Mouse (Mus musculus) liver, embryonic 18 days (tissue): ENCODE results near the gene Olfr1181. TPM values are rescaled to one million over a fixed set of nuclear protein-coding genes. Genes with fewer than 3 reads are reported as not detected.

Experiments
- polyA plus RNA-seq: library from polyadenylated mRNA; depleted of rRNA; stranded (reverse); fragments of >200 nt; gene quantifications from 2 replicates; pipeline ENCODE4 v1.2.3, GENCODE M21; 2012; rRNA removed

Gene Olfr1181
- polyA plus RNA-seq = not detected in 2 replicates

DNA sequence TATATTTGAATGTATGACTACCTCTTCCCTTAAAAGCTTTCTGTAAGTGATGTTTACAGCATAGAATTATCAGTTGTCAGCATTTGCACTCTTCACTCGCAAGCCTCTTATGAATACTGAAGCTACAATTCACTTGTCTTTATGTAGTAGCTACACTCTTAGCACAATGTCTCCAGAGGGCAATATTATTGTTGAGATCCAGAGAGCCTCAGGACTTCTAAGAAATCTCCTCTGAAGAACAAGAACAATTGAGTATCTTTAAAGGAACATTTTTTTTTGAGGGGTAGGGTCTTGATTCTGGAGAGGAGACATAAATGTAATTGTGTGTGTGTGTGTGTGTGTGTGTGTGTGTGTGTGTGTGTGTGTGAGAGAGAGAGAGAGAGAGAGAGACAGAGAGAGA is at the start of gene Olfr1181:
TSS of gene Olfr1181 (minus strand) at position 101 of the 400 bp plus-strand sequence.

GRCm38 (mm10) chr2:88454567-88454966 is 28.6 kb upstream of the Olfr1181 start, which contains the start of gene Olfr1183:
Gene Olfr1183 (plus strand): TSS chr2:88454867.

DNA sequence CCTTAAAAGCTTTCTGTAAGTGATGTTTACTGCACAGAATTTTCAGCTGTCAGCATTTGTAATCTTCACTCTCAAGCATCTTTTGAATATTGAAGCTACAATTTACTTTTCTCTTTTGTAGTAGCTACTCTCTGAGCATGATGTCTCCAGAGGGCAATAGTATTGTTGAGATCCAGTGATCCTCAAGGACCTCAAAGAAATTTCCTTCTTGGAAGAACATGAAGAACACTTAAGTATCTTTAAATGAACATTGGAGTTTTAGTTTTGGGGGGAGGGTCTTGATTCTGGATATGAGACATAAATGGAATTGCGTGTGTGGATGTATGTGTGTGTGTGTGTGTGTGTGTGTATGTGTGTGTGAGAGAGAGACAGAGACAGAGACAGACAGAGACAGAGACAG is 23.1 kb upstream of the Olfr1181 start, which contains the start of gene Gm13757:
TSS of gene Gm13757 (minus strand) at position 101 of the 400 bp plus-strand sequence.

DNA sequence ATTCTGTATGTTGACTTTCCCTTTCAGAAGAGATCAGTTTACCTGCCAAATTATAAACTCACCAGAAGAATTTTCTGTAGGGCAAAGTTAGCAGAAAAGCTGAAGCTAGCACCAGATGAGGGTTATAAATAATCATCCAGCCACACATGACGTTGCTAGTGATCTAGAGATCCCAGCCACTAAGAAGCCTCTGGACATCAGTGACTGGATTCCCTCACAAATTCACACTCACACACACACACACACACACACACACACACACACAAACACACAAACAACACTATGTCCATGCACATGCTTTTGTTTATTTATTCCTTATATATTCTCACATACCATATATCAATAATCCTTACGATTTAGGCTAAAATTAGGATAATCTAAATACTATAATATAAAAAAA is 6.9 kb downstream of the Olfr1181 start, which contains the start of gene Olfr1180:
TSS of gene Olfr1180 (minus strand) at position 101 of the 400 bp plus-strand sequence.

DNA sequence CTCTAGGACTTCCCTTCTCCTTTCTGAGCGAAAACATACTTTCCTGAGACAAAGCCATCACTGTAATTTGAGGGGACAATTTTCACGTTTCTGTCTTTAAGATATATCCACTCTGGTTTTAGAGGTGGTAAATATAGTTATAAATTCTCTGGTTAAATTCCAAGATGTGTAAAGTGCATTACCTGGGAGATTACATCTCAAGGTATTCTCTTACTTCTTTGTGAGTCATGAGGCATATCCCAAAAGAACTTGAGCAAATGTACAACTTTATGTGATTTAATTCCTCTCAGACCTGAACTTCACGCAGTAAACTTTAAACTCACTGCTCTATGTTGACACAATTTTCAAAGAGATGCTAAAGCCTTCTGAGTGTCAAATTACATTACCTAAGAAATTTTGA is 19.6 kb downstream of the Olfr1181 start, which contains the start of gene Olfr1179:
TSS of gene Olfr1179 (minus strand) at position 101 of the 400 bp plus-strand sequence.

GRCm38 (mm10) chr2:88386762-88387161 is 39.2 kb downstream of the Olfr1181 start, which contains the start of gene Olfr1178:
Gene Olfr1178 (plus strand): TSS chr2:88387062.

Other genes with a start within 250 kb of the Olfr1181 start
- gene Olfr1168, start 244.3 kb downstream of the Olfr1181 start, polyA plus RNA-seq = not detected in 2 replicates
- not detected in 2 replicates for gene Olfr1170, start 197.8 kb downstream of the Olfr1181 start, polyA plus RNA-seq
- gene Olfr1173, start 146.3 kb downstream of the Olfr1181 start, polyA plus RNA-seq = not detected in 2 replicates
- gene Olfr1174-ps, start 111.0 kb downstream of the Olfr1181 start, polyA plus RNA-seq = not detected in 2 replicates
- not detected in 2 replicates for gene Olfr1175-ps, start 99.0 kb downstream of the Olfr1181 start, polyA plus RNA-seq
- not detected in 2 replicates for gene Olfr1176, start 89.5 kb downstream of the Olfr1181 start, polyA plus RNA-seq
- gene Olfr1177-ps, start 79.7 kb downstream of the Olfr1181 start, polyA plus RNA-seq = not detected in 2 replicates
- not detected in 2 replicates for gene Olfr1178, start 39.1 kb downstream of the Olfr1181 start, polyA plus RNA-seq
- gene Olfr1179, start 19.7 kb downstream of the Olfr1181 start, polyA plus RNA-seq = not detected in 2 replicates
- not detected in 2 replicates for gene Olfr1180, start 7.0 kb downstream of the Olfr1181 start, polyA plus RNA-seq
- not detected in 2 replicates for gene Gm13757, start 23.0 kb upstream of the Olfr1181 start, polyA plus RNA-seq
- not detected in 2 replicates for gene Olfr1183, start 28.7 kb upstream of the Olfr1181 start, polyA plus RNA-seq
- gene Olfr1184, start 57.4 kb upstream of the Olfr1181 start, polyA plus RNA-seq = not detected in 2 replicates
- not detected in 2 replicates for gene Olfr1185-ps1, start 67.1 kb upstream of the Olfr1181 start, polyA plus RNA-seq
- not detected in 2 replicates for gene Olfr1186, start 92.4 kb upstream of the Olfr1181 start, polyA plus RNA-seq
- not detected in 2 replicates for gene Olfr1188, start 130.8 kb upstream of the Olfr1181 start, polyA plus RNA-seq
- gene Olfr1189, start 160.3 kb upstream of the Olfr1181 start, polyA plus RNA-seq = not detected in 2 replicates
- gene Olfr1191-ps1, start 214.4 kb upstream of the Olfr1181 start, polyA plus RNA-seq = not detected in 2 replicates
- gene Olfr1192-ps1, start 222.3 kb upstream of the Olfr1181 start, polyA plus RNA-seq = not detected in 2 replicates
- gene Olfr1193, start 249.5 kb upstream of the Olfr1181 start, polyA plus RNA-seq = not detected in 2 replicates